Comparison of ENCODE assay signal across 7 mouse cellular contexts in the genomic region with DNA sequence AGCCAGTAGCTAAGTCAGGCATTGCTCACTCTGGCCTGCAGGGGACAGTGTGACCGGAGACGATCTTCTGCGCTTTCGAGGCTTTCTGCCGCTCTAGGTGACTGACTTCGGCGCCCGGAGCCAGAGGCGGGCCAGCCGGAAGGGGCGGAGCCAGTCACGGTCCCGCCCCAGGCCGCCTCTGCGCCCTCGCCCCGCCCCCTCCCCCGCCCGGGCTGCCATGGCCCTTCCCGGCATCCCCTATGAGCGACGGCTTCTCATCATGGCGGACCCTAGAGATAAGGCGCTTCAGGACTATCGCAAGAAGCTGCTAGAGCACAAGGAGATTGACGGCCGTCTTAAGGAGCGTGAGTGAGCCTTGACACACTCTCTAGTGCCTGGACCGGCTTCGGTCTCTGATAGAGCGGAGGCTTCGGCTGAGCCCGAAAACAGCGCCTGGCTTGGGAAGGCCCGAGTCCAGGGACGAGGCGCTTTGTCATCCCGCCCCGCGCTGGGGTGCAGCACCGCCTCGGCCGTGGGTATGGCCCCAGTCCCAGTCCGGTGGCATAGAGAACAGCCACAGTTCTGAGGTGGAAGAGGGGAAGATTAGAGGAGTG. TPM values are rescaled to one million over a fixed set of nuclear protein-coding genes. Genes with fewer than 3 reads are reported as not detected.
DNase-seq lines count a peak whose midpoint lies in the region; ATAC-seq lines count a peak whose summit lies in the region.

Gene Psmc6, plus strand, starts transcription at position 200 of the 593 bp plus-strand sequence.

- peak; percentile 98 for ATAC-seq in intestine, embryonic 15.5 days

- H3K4me2 ChIP-seq in intestine, embryonic 15.5 days (replicated peaks): peak within 1 kb of the TSS; percentile 60

- H3K4me3 ChIP-seq in intestine, embryonic 15.5 days (replicated peaks): peak within 1 kb of the TSS; percentile 75
- peak within 1 kb of the TSS; percentile 74 for H3K4me3 ChIP-seq in midbrain, embryonic 10.5 days

- peak; percentile 83 to 88 for DNase-seq in adrenal gland, adult 18-20 months (ENCODE audit: low spot score in 2 of 2)
- peak; percentile 95 for DNase-seq in embryo, embryonic 11 days
- DNase-seq in gastrocnemius, postnatal 36 days: peak; percentile 85 to 86
- DNase-seq in left cerebral cortex, postnatal 25 days (ENCODE audit: low spot score in 2 of 2): peak; percentile 91 to 97
- peak; percentile 94 for DNase-seq in midbrain, embryonic 10.5 days (ENCODE audit: low spot score)
- DNase-seq in right cerebral cortex, postnatal 4 days: peak; percentile 90

- no peaks in the 10 kb centered on the region for H3K9me3 ChIP-seq in intestine, embryonic 15.5 days
- H3K9me3 ChIP-seq in midbrain, embryonic 10.5 days (replicated peaks): no peaks in the 10 kb centered on the region

- H3K9ac ChIP-seq in intestine, embryonic 15.5 days: peak within 1 kb of the TSS; percentile 87

- H3K4me1 ChIP-seq in intestine, embryonic 15.5 days (replicated peaks): 0 out of 2 replicates have a peak, but pooled peaks cover 3% of the 10 kb centered on the region
- peaks cover 11% of the 10 kb centered on the region for H3K4me1 ChIP-seq in midbrain, embryonic 10.5 days

- WGBS in intestine, embryonic 15.5 days: under 1% methylated on average over 44 of the region's 44 CpGs
- under 1% methylated on average over 44 of the region's 44 CpGs for WGBS in midbrain, embryonic 10.5 days

- no peaks in the 10 kb centered on the region for H3K27me3 ChIP-seq in intestine, embryonic 15.5 days (replicated peaks)
- H3K27me3 ChIP-seq in midbrain, embryonic 10.5 days (ENCODE audit: low read depth, poor library complexity, severe bottlenecking): no peaks in the 10 kb centered on the region

- H3K36me3 ChIP-seq in intestine, embryonic 15.5 days: peaks cover 6% of the 10 kb centered on the region
- H3K36me3 ChIP-seq in midbrain, embryonic 10.5 days: peaks cover 38% of the 10 kb centered on the region

- intact Hi-C loops in gastrocnemius, postnatal 36 days (cut with DNase I): no loop called here
- intact Hi-C loops in left cerebral cortex, postnatal 25 days (cut with DNase I): loop anchor here (1.0 kb wide), 1 partner anchor 11 kb away; the partner anchor contains the start of gene Ero1l

- peak within 1 kb of the TSS; percentile 66 for H3K27ac ChIP-seq in intestine, embryonic 15.5 days
- H3K27ac ChIP-seq in midbrain, embryonic 10.5 days (replicated peaks): peak within 1 kb of the TSS; percentile 97

RNA-seq across cellular contexts. Expression of gene Psmc6, which starts in this region (rescaled TPM):
- total RNA-seq in adrenal gland, adult 18-20 months (2021): 100 to 1,000 TPM; 125 to 126 TPM
- 100 to 1,000 TPM in 1 of 2 experiments, 10 to 100 TPM in 1; 87.4 to 103 TPM for total RNA-seq in gastrocnemius, postnatal 36 days (2021)
- 129 and 148 TPM in 2 replicates for polyA plus RNA-seq in intestine, embryonic 15.5 days (2015; fragmentation: Nextera tagmentation; extraction: Ambion mirVana)
- 10 to 100 TPM; 93.0 to 97.0 TPM for total RNA-seq in left cerebral cortex, postnatal 25 days (2021)
- polyA plus RNA-seq in midbrain, embryonic 10.5 days (2016; fragmentation: Nextera tagmentation; extraction: Ambion mirVana): 205 and 210 TPM in 2 replicates

Comparison
In these comparisons a context has a peak if more than half of its experiments do, and no peak if none do; other contexts are left out.
1. Peak in every context shown above with its lines: DNase-seq, ATAC-seq, H3K4me3 ChIP-seq and H3K27ac ChIP-seq.